Mouse (Mus musculus): Measurements from ENCODE around the gene Ap3d1.

Ap3d1 gene

DNA sequence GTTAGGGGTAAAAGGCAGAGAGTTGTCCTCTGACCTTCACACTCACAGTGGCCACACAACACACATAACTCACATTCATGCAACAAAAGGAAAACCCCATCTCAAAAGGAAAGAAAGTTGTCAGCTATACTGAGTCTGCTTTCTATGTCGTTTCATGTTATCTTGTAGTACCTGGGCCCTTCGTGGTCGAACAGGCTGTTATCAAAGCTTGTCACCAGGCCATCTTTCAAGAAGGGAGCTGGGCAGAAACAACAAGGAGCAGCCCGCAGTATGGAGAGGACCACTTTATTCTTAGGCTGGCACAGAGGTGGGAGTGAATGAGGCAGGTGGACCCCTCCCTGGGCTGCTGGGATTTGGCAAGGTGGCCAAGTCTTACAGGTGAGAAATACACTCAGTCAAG lies 57.1 kb downstream of the Ap3d1 start:
- DNase-seq (ENCODE audit: low read depth in 1 of 2, low spot score in 2 of 2) = no peak

DNA sequence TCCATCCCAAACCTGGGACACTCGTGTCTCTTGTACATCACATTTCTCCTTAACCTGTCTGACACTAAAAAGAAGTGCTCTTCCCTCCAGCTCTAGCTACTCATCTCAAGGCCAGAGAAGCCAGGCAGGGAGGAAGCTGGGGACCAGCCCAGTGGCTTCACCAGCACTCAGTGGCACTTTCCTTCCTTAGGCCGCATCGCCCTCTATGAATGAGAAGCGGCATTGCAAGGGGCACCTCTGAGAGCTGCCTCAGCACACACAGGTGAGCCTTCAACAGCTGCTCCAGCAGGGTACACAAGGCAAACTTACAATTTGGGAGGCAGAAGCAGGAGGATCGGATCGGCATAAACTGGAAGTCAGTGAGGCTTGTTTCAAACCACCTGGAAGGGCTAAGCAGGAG lies 57.9 kb downstream of the Ap3d1 start:
- peak in 1 of 2 experiments; percentile 55 for DNase-seq (ENCODE audit: low read depth in 1 of 2, low spot score in 2 of 2)

DNA sequence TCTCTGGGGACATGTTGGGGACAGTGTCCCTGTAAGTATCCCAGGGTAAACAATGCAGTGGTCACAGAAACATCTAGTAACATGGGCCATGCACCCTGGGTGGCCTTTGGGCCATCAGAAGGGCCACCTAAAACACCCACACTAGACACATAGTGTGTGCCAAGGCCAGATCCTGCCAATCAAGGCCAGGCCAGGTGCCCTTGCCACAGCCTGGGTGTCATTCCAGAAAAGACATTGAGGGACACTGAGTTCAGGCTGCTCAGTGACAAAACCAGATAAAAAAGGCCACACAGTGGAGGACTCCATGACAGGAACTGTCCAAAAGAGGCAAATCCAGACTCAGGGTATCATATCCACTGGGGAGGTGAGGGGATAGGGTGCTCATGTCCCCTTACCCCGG lies 58.4 kb downstream of the Ap3d1 start:
- no peak for DNase-seq (ENCODE audit: low read depth in 1 of 2, low spot score in 2 of 2)

DNA sequence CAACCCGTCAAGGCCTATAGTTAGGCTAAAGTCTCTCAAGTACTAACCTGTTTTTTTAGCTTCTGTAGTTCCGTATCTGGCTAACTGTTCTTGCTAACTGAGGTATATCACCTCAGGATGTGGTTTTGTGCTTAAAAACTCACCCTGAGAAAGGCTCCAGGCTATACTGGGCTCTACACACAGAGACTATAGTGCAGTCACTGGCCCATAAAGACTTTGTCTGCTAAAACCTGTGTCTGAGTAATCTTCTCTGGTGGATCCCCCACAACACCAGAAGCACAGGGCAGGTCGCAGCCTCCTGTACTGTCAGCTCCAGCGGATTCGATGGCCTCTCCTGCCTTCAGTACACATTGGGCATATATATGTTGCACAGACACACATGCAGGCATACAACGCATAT lies 60.1 kb downstream of the Ap3d1 start:
- no peak for DNase-seq (ENCODE audit: low read depth in 1 of 2, low spot score in 2 of 2)

DNA sequence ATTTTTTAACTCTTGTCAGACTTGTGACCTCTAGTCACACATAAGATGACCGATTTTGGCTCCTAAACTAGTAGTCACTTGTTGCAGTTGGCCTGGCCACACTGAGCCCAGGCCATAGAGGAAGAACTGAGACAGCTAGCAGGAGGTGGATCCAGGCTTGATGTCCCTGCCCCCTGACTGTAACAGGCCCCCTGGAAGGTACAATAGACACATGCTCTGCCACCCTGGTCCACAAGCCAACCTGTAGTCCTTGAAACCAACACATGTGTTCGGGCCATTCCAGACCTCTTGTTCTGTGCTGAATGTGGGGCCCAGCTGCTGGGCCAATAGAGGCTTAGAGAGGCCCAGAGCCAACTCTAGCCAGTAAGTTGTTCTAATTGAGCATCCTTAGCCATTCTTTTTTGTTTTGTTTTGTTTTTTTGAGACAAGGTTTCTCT lies 61.8 kb downstream of the Ap3d1 start:
- no peak for DNase-seq (ENCODE audit: low read depth in 1 of 2, low spot score in 2 of 2)

DNA sequence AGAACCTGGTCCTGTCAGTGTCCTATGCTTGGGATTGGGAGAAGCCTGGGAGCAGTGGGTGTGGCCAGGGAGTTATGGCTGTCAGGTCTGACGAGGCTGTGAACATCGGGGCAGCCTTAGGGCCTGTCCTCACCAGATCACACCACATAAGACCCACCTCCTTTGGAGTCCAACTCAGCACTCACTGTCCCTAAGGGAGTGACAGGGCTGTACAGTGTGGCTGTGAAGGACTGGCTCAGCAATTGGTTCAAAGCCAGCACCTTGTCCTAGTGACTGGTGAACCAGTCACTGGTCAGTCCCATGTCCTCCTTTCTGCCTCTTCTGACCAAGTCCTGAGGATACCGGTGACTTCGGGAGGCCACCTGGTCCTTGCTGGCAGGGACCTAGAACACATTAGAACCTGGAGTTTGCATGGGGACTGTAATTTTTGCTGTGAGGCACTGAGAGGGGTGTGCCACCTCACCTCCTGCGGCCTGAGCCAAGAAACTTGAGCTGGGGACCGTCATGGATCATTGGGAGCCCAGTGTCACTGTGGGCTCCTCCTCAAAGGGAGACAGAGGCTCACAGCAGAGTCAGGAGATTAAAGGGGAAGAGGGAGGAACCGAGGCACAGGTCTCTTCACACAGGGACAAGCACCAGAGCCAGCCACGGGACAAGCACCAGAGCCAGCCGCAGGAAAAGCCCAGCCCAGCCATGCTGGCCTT lies 62.4 kb downstream of the Ap3d1 start:
- DNase-seq (ENCODE audit: low read depth in 1 of 2, low spot score in 2 of 2) = no peak

DNA sequence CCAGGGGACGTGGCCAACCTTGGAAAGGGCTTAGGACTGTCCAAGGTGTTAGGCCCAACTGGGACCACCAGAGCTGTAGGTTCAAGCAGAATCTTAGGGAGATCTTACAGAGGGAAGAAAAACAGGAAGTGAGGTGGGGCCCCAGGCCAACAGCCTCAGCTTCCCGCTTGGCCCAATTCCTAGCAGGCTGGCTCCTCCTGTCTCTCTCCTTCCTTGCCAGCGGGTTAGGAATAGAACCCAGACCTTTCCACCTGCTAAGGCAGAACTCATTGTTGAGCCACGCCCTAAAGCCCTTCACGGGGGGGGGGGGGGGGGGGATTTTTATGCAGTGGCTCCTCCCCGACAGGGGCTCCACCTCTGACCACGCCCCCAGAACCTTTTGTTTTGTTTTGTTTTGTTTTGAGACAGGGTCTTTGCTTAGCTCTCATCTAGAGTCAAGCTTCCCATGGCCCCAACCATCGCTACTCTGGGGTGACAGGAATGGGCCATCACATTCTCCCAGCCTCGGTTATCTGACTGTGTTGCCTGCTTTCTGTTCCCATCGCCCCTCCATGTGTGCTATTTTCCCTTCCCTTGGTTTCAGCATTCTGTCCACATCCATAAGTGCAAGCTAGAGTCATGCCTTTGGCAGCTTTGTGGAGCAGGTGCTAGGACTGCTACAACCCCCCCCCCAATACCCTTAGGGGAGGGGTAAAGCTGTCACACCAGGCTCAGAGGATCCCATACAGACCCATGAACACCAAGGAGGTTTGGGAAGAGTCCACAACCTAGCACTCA lies 63.3 kb downstream of the Ap3d1 start:
- peak in 1 of 2 experiments; percentile 47 for DNase-seq (ENCODE audit: low read depth in 1 of 2, low spot score in 2 of 2)

DNA sequence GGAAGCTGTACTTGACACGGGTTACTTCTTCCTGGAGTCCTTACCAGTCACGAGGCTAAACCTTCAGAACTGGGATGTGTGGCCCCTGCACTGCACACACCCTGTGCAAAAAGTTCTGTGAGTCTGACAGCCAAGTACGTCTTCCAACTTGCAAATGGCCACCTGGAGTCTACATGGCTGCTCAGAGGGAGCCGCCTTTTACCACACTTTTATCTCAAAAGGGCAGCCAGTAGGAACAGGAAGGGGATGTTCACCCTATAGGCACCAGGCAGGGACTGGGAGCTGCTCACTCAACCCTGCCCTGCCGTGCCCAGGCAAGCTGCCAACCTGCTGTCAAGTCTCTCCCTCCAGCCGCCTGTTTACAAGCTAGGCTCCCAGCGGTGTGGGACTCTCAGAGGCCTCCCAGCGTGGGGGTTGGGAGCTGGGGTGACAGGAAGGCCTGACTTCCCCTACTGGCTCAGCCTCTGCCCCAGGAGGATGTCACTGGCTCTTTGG lies 64.1 kb downstream of the Ap3d1 start, which contains the start of gene Mknk2:
TSS of gene Mknk2 (minus strand) at position 171 of the 495 bp plus-strand sequence.
- peak; percentile 87 to 90 for DNase-seq (ENCODE audit: low read depth in 1 of 2, low spot score in 2 of 2)

DNA sequence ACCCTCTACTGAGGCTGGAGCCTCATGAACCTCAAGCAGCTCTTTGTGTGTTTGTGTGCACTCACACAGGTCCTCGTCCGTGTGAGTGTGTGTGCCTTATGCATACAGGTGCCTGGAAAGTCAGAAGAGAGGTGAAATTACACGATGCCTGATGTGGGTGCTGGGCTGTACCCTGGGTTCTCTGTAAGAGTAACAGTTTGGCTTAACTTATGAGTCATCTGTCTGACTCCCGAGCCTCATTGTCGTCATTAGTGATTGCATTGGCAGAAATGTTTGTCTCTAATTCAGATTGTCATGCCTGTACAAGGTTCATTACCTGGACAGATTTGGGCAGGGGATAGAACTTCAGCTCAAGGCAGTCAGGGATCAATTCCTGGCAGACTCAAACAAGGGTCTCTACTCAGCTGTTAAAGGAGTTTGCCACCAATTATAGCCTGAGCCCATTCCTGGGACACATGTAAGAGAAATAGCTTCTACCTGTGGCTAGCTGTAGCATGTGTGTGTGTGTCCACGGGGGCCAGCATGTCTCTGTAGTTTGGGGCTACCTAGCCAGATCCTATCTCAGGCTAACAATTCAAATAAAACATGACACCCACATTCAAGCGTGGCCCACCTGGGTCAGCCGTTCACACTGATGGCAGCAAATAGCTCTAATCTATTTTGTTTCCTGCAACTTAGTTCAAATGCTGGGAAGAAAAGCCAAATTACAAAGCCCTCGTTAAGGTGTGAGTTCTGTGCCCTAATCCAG lies 64.8 kb downstream of the Ap3d1 start:
- DNase-seq (ENCODE audit: low read depth in 1 of 2, low spot score in 2 of 2) = no peak

DNA sequence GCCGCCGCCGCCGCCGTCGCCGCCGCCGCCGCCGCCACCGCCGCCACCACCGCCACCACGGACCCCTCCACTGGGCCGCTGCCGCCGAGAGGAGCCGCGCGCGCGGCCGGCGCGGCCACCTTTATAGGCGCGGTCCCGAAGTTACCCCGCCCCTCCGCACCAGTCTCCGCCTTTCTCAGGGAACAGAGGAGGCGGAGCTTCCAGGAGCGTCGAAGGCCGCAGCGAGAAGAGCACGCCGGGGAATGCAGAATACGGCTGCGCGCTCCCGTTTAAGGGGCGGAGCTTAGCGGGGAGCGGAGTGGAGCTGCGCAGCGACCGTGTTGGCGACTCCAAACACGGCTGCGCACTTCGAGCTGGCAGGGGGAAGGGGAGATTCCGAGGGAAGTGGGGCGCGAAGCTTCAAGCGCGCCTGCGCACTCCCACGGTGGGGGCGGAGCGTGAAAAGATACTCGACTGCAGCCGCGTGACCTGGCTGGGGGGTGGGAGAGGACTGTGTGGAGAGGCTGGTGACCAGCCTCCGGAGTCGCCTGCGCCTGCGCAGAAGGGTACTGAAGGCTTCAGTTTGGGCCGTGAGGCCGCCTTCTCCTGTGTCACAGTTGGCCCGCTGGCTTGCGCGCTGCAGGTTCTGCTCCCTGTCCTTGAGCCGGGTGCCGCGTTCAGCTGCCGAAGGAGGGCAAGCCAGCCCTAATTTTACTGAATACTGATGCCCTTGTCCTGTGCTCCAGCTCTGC lies 65.7 kb downstream of the Ap3d1 start:
- DNase-seq (ENCODE audit: low read depth in 1 of 2, low spot score in 2 of 2) = peak; percentile 99

DNA sequence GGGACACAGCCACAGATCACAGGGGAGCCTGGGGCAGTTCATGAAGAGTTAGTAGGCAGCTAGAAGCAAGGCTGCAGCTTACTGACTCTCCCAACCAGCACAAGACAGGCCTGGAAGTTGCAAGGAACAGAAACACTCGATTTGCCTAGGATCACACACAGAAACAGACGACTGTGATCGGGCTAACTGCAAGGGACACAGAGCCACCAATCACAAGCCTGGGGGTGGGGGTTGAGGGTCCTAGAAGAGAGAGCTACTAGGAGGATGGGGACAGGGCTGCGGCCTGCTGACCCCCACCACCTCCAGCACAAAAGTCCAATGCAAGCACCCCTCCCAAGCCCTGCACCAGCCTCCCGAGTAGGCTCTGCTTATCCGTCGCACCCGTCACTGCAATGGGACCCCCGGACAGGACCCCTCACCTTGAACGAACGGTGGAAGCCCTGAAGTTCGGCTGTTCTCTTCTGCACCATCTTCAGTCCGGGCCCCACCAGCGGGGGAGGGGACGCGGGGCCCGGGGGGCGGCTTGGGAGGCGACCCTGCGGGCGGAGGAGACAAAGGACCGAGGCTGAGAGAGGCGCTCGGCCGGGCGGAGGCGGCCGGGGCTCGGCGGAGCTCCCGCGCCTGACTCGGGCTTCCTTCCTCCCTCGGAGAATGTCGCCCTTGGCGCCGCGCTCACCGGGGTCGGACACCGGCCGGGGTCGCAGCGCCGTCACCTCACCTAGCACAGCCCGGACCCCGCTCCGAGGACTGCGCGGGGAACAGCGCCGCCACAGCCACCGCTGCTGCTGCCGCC lies 66.5 kb downstream of the Ap3d1 start:
- no peak for DNase-seq (ENCODE audit: low read depth in 1 of 2, low spot score in 2 of 2)

DNA sequence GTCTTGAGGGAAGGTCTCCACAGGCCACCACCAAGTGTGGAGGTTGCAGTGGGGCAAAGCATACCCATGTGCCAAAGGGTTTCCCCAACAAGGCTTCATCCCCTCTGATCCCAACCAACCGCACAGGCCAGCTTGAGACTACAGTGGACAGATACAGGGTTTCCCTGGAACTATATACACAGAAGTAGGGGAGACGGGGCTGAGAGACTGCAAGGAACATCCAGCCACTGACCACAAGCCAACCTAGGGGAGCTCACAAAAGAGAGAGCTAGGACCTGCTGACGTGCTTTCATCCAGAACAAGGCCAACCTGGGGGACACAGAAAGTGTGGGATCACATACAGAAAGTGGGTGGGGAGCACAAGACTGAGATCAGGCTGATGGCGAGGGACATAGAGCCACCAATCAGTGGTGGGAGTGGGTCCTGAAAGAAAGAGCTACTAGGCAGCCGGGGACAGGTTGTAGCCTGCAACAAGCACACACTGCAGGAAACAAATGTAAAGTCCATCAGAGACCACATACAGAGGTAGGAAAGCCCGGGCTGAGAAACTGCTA lies 67.1 kb downstream of the Ap3d1 start:
- DNase-seq (ENCODE audit: low read depth in 1 of 2, low spot score in 2 of 2) = no peak

DNA sequence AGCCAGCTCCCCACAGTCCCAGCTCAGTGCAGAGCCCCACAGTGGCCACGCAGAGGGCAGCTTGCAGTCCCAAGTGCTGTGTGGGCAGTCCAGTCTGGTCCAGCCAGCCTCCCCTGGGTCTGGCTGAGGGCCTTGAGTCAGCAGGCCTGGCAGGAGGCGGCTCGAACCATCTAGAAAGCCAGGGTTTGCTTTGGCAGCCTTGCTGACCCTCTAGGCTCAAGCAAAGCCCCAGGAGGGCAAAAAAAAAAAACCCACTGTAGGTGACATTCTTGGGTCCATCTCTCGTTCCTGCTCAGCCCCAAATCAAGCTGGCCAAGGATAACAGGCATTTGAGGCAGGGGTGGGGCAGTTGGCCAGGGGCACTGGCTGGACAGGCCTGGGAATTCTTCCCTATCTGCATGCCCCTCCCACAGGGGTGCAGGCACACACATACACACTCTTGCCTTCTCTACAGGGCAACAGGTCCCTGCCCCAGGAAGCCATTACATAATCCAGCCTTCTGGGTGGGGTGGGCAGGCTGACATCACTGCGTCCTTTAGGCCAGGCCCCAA lies 67.8 kb downstream of the Ap3d1 start:
- no peak for DNase-seq (ENCODE audit: low read depth in 1 of 2, low spot score in 2 of 2)

DNA sequence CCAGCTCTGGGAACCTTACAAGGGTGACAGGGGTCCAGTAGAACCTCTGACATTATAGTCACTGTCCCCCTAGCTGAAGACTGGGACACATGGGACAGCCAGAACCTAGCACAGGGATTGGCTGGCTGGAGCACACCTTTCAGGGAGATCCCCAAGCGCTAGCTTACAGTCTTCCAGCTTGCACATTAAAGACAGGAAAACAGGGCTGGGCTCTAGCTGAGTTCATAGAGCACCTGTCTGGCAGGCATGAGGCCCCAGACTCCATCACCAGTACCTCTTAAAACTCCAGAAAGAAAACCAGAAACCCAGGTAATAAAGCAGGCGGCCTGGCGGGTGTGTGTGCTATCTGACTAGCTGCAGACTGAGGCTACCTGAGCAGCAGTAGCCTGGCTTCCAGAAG lies 68.4 kb downstream of the Ap3d1 start:
- DNase-seq (ENCODE audit: low read depth in 1 of 2, low spot score in 2 of 2) = no peak

DNA sequence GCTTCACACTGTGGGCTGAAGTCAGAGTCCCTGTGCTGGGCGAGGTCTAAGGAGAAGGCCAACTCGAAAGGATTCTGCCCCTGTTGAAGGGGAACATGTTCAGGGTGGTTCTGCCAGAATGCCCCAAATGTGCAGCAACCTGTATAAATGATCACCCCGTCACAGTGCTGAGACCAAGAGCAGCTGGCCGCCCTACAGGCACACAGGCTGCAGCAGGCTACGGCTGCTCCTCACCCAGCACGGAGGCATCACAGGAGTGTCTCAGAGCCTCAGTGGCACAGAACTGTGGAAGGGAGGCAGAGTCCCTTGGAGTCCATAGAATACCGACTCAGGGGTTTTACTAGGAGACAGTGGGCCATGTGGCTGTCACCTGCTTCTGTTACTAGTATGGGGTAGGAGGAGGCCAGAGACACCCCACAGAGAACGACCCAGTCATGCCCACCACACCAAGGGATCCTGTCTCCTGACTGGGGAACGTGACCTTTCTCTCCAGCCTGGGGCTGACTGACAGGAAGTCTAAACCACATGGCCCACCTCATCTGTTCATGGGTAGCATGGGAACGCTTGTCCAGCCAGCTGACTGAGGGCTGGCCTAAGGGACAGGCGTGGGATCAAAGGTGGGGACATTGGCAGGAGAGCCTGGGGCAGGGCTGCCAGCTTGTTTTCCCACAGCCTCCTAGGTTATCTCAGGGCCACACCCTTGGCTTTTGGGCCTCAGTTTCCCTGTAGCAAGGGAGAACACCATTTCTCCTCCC lies 70.0 kb downstream of the Ap3d1 start:
- no peak for DNase-seq (ENCODE audit: low read depth in 1 of 2, low spot score in 2 of 2)

DNA sequence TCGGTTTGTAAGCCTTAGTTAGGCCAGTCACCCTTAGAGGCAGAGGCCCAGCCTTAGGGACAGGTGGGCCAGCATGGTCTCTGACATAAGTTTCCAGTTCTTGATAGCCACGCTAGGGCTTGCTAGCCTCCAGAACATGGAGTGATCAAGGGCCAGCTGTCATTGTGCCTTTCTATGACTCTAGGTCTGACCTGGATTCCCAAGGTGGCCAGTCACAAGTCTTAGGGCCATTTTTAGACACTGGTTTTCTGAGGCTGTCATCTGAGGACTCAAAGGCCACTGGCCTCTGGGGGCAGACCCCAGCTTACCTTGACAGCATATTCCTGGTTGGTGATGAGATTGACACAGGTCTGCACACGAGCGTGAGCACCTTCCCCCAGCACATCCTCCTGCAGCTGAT lies 70.8 kb downstream of the Ap3d1 start:
- DNase-seq (ENCODE audit: low read depth in 1 of 2, low spot score in 2 of 2) = no peak

DNA sequence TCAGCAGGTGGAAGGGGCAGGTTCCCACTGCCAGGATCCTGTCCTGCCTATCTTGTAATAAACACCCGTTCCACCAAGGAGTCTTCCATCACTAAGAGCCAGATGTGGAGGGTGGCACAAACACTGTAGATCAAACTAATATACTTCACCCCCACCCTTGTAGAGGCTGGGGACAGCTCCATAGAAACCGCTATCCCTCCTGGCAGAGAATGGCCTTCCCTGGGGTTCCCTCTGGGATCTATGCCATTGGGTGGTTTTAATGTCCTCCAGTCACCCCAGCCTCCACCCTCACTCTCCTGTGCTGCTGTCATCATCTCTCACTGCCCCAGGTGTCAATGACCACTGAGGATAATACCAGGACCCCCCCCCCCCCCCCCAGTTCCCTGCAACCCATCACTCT lies 71.5 kb downstream of the Ap3d1 start:
- no peak for DNase-seq (ENCODE audit: low read depth in 1 of 2, low spot score in 2 of 2)

DNA sequence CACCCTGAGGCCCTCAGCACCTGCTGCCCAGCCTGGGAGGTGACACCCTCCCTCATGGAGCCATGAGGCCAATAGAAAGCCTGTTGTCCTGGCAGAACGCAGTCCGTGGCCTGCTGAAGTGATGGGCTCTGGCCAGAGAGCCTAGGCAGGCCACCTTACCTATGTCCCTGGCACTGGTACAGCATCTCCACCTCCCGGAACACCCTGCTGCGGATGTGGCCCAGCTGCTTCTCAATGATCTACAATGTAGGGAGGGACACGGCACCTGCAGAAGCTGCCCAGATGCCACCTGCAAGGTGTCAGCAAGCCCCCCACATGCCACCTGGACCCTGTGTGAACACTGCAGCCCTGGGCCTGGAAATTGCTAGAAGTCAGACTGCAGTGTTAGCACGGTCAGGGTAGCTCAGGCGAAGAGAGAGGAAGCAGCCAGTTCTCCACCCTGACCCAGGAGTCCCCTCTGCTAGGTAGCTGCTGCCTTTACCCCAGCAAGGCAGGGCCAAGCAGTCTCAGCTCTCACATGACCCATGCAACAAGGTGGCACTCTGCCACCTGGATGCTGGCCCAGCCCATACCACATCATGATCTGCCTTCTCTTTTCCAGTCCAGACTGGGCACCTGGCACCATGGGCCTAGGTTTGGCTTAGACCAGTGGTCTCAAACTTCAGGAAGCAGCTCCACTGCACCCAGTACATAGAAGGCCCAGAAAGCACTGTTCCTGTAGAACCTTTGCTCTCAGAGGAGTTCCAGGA lies 72.2 kb downstream of the Ap3d1 start:
- DNase-seq (ENCODE audit: low read depth in 1 of 2, low spot score in 2 of 2) = no peak

All from monocyte, adult 2 months (primary cell).